Mouse (Mus musculus) forebrain, embryonic 12.5 days (tissue): ENCODE data around the gene Dapk1. TPM values are rescaled to one million over a fixed set of nuclear protein-coding genes. Genes with fewer than 3 reads are reported as not detected.

Source experiments
- ATAC-seq: fragments of 200-750 bp; cut with Nextera tagmentation; 2 replicates; pipeline ENCODE4 v1.8.0; 2017; ENCODE audit warnings: moderate TSS enrichment; ENCODE audit not compliant: low FRiP score
- H3K27ac ChIP-seq: fragments of 300-500 bp; sonication (generic); 2 replicates; pipeline ENCODE4 v1.5.1; 2016; ENCODE audit warnings: mild to moderate bottlenecking
- H3K27me3 ChIP-seq: fragments of 300-500 bp; sonication (generic); 2 replicates; pipeline ENCODE4 v1.6.1; 2016; ENCODE audit warnings: mild to moderate bottlenecking
- H3K36me3 ChIP-seq: fragments of 300-500 bp; sonication (generic); replicated peaks from 2 replicates; pipeline ENCODE4 v1.6.1; 2016; ENCODE audit warnings: mild to moderate bottlenecking
- H3K4me1 ChIP-seq: fragments of 300-500 bp; sonication (generic); 2 replicates; pipeline ENCODE4 v1.6.1; 2016
- H3K4me2 ChIP-seq: fragments of 300-500 bp; sonication (generic); 2 replicates; pipeline ENCODE4 v1.6.1; 2016; ENCODE audit warnings: mild to moderate bottlenecking, moderate library complexity
- H3K4me3 ChIP-seq: fragments of 300-500 bp; sonication (generic); replicated peaks from 2 replicates; pipeline ENCODE4 v1.5.1; 2016; ENCODE audit warnings: mild to moderate bottlenecking
- H3K9ac ChIP-seq: fragments of 300-500 bp; sonication (generic); 2 replicates; pipeline ENCODE4 v1.6.1; 2016; ENCODE audit warnings: mild to moderate bottlenecking
- H3K9me3 ChIP-seq: fragments of 300-500 bp; sonication (generic); 2 replicates; pipeline ENCODE4 v1.6.1; 2016
- WGBS: fragments of 180-500 bp; shearing (Covaris S2); methylation state at CpG from one replicate; pipeline ENCODE4 v1.1.7; 2016; 5-methylcytosine and 5-hydroxymethylcytosine counted together
- polyA plus RNA-seq: library from polyadenylated mRNA; unstranded; fragments of >200 nt; fragmentation: Nextera tagmentation; extraction: Ambion mirVana; gene quantifications from 2 replicates; pipeline ENCODE4 v1.2.1, GENCODE M21; 2016

Dapk1 gene
- polyA plus RNA-seq, 1 experiment from 2014 or later, result 39.8 TPM

- 80% methylated on average over 10 of the region's 10 CpGs for WGBS
- Histone ChIP-seq H3K27ac (no peak overlapping the region), H3K36me3 (no peaks in the 10 kb centered on the region), H3K9me3 (no peaks in the 10 kb centered on the region), H3K4me2 (no peak overlapping the region), H3K4me3 (no peak overlapping the region), H3K9ac (no peak overlapping the region), H3K27me3 (no peaks in the 10 kb centered on the region), H3K4me1 (peaks cover 17% of the 10 kb centered on the region; the same call in 1 of the 2 replicates)
- ATAC-seq, result no peak
Measured at GRCm38 (mm10) chr13:60670605-60671004, 68.9 kb downstream of the Dapk1 start.

GRCm38 (mm10) chr13:60671235-60671634 is 69.5 kb downstream of the Dapk1 start:
- WGBS, result 59% methylated on average over 10 of the region's 10 CpGs
- Histone ChIP-seq H3K4me3 (no peak overlapping the region), H3K36me3 (no peaks in the 10 kb centered on the region), H3K9me3 (no peaks in the 10 kb centered on the region), H3K27ac (no peak overlapping the region), H3K4me2 (no peak overlapping the region), H3K27me3 (no peaks in the 10 kb centered on the region), H3K4me1 (peaks cover 17% of the 10 kb centered on the region; the same call in 1 of the 2 replicates), H3K9ac (no peak overlapping the region)
- ATAC-seq, result no peak

- Histone ChIP-seq H3K4me3 (no peak overlapping the region), H3K36me3 (no peaks in the 10 kb centered on the region), H3K9ac (no peak overlapping the region), H3K27me3 (no peaks in the 10 kb centered on the region), H3K9me3 (no peaks in the 10 kb centered on the region), H3K27ac (no peak overlapping the region), H3K4me2 (no peak overlapping the region), H3K4me1 (peaks cover 17% of the 10 kb centered on the region; the same call in 1 of the 2 replicates)
- 88% methylated on average over 8 of the region's 8 CpGs for WGBS
- ATAC-seq, result no peak
Measured at GRCm38 (mm10) chr13:60672287-60672686, 70.5 kb downstream of the Dapk1 start.

GRCm38 (mm10) chr13:60672882-60673675 is 71.3 kb downstream of the Dapk1 start:
- no peak overlapping the region for H3K4me2 ChIP-seq
- no peaks in the 10 kb centered on the region for H3K27me3 ChIP-seq
- H3K27ac ChIP-seq, result no peak overlapping the region
- 95% methylated on average over 11 of the region's 11 CpGs for WGBS
- no peak overlapping the region for H3K4me3 ChIP-seq
- H3K4me1 ChIP-seq, result peaks cover 17% of the 10 kb centered on the region; the same call in 1 of the 2 replicates
- no peaks in the 10 kb centered on the region for H3K36me3 ChIP-seq
- no peak overlapping the region for H3K9ac ChIP-seq
- no peak for ATAC-seq
- H3K9me3 ChIP-seq, result no peaks in the 10 kb centered on the region

- peaks cover 21% of the 10 kb centered on the region; the same call in 1 of the 2 replicates for H3K4me1 ChIP-seq
- 65% methylated on average over 2 of the region's 2 CpGs for WGBS
- no peak overlapping the region for H3K4me2 ChIP-seq
- no peak for ATAC-seq
- no peak overlapping the region for H3K9ac ChIP-seq
- no peak overlapping the region for H3K4me3 ChIP-seq
- no peak overlapping the region for H3K27ac ChIP-seq
- no peaks in the 10 kb centered on the region for H3K9me3 ChIP-seq
- H3K36me3 ChIP-seq, result no peaks in the 10 kb centered on the region
- no peaks in the 10 kb centered on the region for H3K27me3 ChIP-seq
Measured at GRCm38 (mm10) chr13:60674301-60674700, 72.6 kb downstream of the Dapk1 start.

- no peak for ATAC-seq
- H3K4me1 ChIP-seq, result peaks cover 21% of the 10 kb centered on the region; the same call in 1 of the 2 replicates
- H3K36me3 ChIP-seq, result no peaks in the 10 kb centered on the region
- no peak overlapping the region for H3K9ac ChIP-seq
- no peaks in the 10 kb centered on the region for H3K9me3 ChIP-seq
- no peak overlapping the region for H3K4me2 ChIP-seq
- H3K27me3 ChIP-seq, result no peaks in the 10 kb centered on the region
- 61% methylated on average over 9 of the region's 9 CpGs for WGBS
- H3K27ac ChIP-seq, result no peak overlapping the region
- H3K4me3 ChIP-seq, result no peak overlapping the region
Measured at GRCm38 (mm10) chr13:60674911-60675310, 73.2 kb downstream of the Dapk1 start.

GRCm38 (mm10) chr13:60675416-60675815 is 73.7 kb downstream of the Dapk1 start:
- no peak for ATAC-seq
- Histone ChIP-seq H3K4me1 (peaks cover 20% of the 10 kb centered on the region; the same call in 1 of the 2 replicates), H3K4me2 (no peak overlapping the region), H3K27me3 (no peaks in the 10 kb centered on the region), H3K4me3 (no peak overlapping the region), H3K9ac (no peak overlapping the region), H3K9me3 (no peaks in the 10 kb centered on the region), H3K36me3 (no peaks in the 10 kb centered on the region), H3K27ac (no peak overlapping the region)
- 91% methylated on average over 4 of the region's 4 CpGs for WGBS

- no peak overlapping the region for H3K27ac ChIP-seq
- no peak overlapping the region for H3K9ac ChIP-seq
- no peak overlapping the region for H3K4me3 ChIP-seq
- H3K9me3 ChIP-seq, result no peaks in the 10 kb centered on the region
- H3K27me3 ChIP-seq, result no peaks in the 10 kb centered on the region
- H3K4me1 ChIP-seq, result peaks cover 16% of the 10 kb centered on the region
- no peak for ATAC-seq
- no peaks in the 10 kb centered on the region for H3K36me3 ChIP-seq
- H3K4me2 ChIP-seq, result no peak overlapping the region
- WGBS, result 84% methylated on average over 6 of the region's 6 CpGs
Measured at GRCm38 (mm10) chr13:60678912-60679311, 77.2 kb downstream of the Dapk1 start.

- WGBS, result 89% methylated on average over 15 of the region's 15 CpGs
- no peak overlapping the region for H3K4me2 ChIP-seq
- no peaks in the 10 kb centered on the region for H3K36me3 ChIP-seq
- H3K27me3 ChIP-seq, result no peaks in the 10 kb centered on the region
- H3K4me3 ChIP-seq, result no peak overlapping the region
- ATAC-seq, result no peak
- H3K27ac ChIP-seq, result no peak overlapping the region
- H3K9ac ChIP-seq, result no peak overlapping the region
- peaks cover 44% of the 10 kb centered on the region for H3K4me1 ChIP-seq
- H3K9me3 ChIP-seq, result no peaks in the 10 kb centered on the region
Measured at GRCm38 (mm10) chr13:60682714-60683695, 81.3 kb downstream of the Dapk1 start.

GRCm38 (mm10) chr13:60684050-60684760 is 82.5 kb downstream of the Dapk1 start:
- no peak overlapping the region for H3K9ac ChIP-seq
- H3K27ac ChIP-seq, result peak overlapping the region; percentile 57; the same call in 1 of the 2 replicates
- no peaks in the 10 kb centered on the region for H3K27me3 ChIP-seq
- ATAC-seq, result no peak
- H3K4me3 ChIP-seq, result no peak overlapping the region
- no peak overlapping the region for H3K4me2 ChIP-seq
- 56% methylated on average over 10 of the region's 10 CpGs for WGBS
- H3K36me3 ChIP-seq, result no peaks in the 10 kb centered on the region
- H3K4me1 ChIP-seq, result peaks cover 42% of the 10 kb centered on the region
- no peaks in the 10 kb centered on the region for H3K9me3 ChIP-seq

GRCm38 (mm10) chr13:60684806-60685205 is 83.1 kb downstream of the Dapk1 start:
- peaks cover 42% of the 10 kb centered on the region for H3K4me1 ChIP-seq

GRCm38 (mm10) chr13:60685216-60685615 is 83.5 kb downstream of the Dapk1 start:
- no peaks in the 10 kb centered on the region for H3K9me3 ChIP-seq
- peak overlapping the region; percentile 57 for H3K27ac ChIP-seq
- H3K4me3 ChIP-seq, result no peak overlapping the region
- H3K9ac ChIP-seq, result no peak overlapping the region
- H3K4me1 ChIP-seq, result peaks cover 42% of the 10 kb centered on the region
- no peak overlapping the region for H3K4me2 ChIP-seq
- H3K36me3 ChIP-seq, result no peaks in the 10 kb centered on the region
- WGBS, result 61% methylated on average over 6 of the region's 6 CpGs
- no peaks in the 10 kb centered on the region for H3K27me3 ChIP-seq
- no peak for ATAC-seq

More at GRCm38 (mm10) chr13:60684806-60685205, 83.1 kb downstream of the Dapk1 start:
- Histone ChIP-seq H3K4me2 (no peak overlapping the region), H3K9me3 (no peaks in the 10 kb centered on the region), H3K4me3 (no peak overlapping the region), H3K27ac (peak overlapping the region; percentile 57), H3K36me3 (no peaks in the 10 kb centered on the region), H3K9ac (no peak overlapping the region), H3K27me3 (no peaks in the 10 kb centered on the region)
- 59% methylated on average over 8 of the region's 8 CpGs for WGBS
- ATAC-seq, result no peak
